Mouse (Mus musculus) C2C12 (cell line): ENCODE measurements around the gene Gm20388.

Experiments used
- CEBPB ChIP-seq: IDR thresholded peaks from one replicate; pipeline ENCODE4 v1.6.1; 2011; ENCODE audit warnings: low read depth, mild to moderate bottlenecking, control low read depth, moderate library complexity
- CTCF ChIP-seq: IDR thresholded peaks from one replicate; pipeline ENCODE4 v1.5.1; 2011; ENCODE audit not compliant: control insufficient read depth, insufficient read depth, insufficient read length
- FOSL1 ChIP-seq: IDR thresholded peaks from one replicate; pipeline ENCODE4 v1.8.0; 2011; ENCODE audit warnings: mild to moderate bottlenecking, low read length; ENCODE audit not compliant: poor library complexity, insufficient read depth, severe bottlenecking
- MAX ChIP-seq: IDR thresholded peaks from one replicate; pipeline ENCODE4 v1.6.1; 2011; ENCODE audit warnings: mild to moderate bottlenecking, control low read depth
- MYOD1 ChIP-seq: IDR thresholded peaks from one replicate; pipeline ENCODE4 v1.6.1; 2011; ENCODE audit warnings: low read depth; ENCODE audit not compliant: control insufficient read depth, insufficient read length
- USF1 ChIP-seq: IDR thresholded peaks from one replicate; pipeline ENCODE4 v1.6.1; 2011; ENCODE audit warnings: low read depth, mild to moderate bottlenecking, control low read depth, moderate library complexity

DNA sequence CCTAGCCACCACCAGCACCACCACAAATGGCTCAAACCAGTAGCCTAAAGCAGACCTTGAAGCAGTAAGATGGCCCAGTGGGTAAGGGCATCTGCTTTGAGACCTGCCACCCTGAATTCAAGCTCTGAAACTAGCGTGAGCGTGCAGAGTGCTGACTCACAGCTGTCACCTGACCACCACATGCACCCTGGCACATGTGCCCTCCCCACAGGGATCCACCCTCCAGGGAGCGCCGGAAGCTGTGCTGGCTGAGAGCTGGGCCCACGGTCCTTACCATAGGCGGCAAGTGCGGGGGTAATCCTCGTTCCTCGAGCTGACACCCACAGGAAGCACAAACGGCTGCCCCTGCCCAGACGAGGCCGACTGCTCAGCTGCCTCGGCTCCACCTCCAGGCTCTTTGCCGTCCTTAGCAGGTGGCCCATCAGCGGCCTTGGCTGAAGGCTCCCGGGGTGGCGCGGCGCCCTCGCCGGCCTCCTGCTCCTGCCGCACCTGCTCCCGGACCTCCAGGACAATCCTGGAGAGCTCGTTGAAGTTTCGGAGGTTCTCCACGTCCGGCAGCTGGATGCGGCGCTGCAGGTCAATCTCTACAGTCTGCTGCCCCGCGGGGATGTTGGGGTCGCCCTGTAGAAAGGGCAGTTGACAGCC is 1643.3 kb downstream of the Gm20388 start:
- no peak for TF ChIP-seq USF1
- no peak for TF ChIP-seq CTCF
- no peak for TF ChIP-seq MAX
- no peak for TF ChIP-seq MYOD1
- no peak for TF ChIP-seq CEBPB
- TF ChIP-seq FOSL1, result no peak
